Mouse (Mus musculus): ENCODE measurements at regions not wholly inside any gene's neighbourhood (a gene's known extent, or its start where the extent isn't known, plus 50 kb on each side); places are given as distances from the start of the nearest gene placed in this dataset.

- TF ChIP-seq MYOD1 (IDR thresholded peaks at IDR 0.05; ENCODE audit: control insufficient read depth, insufficient read length, low read depth) (no peak), MAX (IDR thresholded peaks at IDR 0.05) (no peak), CTCF (IDR thresholded peaks at IDR 0.05; ENCODE audit: control insufficient read depth, insufficient read depth, insufficient read length) (no peak), USF1 (IDR thresholded peaks at IDR 0.05; ENCODE audit: low read depth) (no peak)
These were observed 62.3 kb upstream of the Mast4 start for GRCm38 (mm10) chr13:103396526-103397020.
